Mouse (Mus musculus): ENCODE measurements around the gene Cldn12. TPM values are rescaled to one million over a fixed set of nuclear protein-coding genes. Genes with fewer than 3 reads are reported as not detected.

The Cldn12 gene
- polyA plus RNA-seq, 2 experiments, result 5.3 to 5.9 TPM

DNA sequence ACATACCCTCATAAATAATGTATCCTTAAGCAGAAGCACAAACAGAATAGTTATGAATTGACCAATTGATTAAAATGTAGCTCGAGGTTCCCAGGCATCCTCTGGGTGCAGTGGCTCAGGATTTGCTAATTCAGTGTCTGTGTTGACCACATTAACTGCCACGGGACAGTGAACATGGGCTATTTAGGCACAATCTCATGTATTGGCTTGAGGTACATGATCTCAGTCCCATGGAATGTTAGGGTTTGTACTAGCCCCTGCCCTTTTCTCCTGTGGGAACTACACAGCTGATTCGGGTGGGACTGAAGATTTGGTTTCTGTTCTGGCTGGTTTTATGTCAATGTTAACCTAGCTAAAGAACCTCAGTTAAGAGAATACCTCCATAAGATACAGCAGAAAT is 18.4 kb downstream of the Cldn12 start:
- H3K4me3 ChIP-seq (ENCODE audit: insufficient read depth in 1 of 2, low read depth in 2 of 2, low read length in 2 of 2), result no peak overlapping the region
- H3K4me1 ChIP-seq (replicated peaks; ENCODE audit: control insufficient read depth in 2 of 2, insufficient read depth in 2 of 2, low read length in 1 of 2), result no peaks in the 10 kb centered on the region
- H3K27ac ChIP-seq, result no peak overlapping the region
- H3K9ac ChIP-seq (replicated peaks), result no peak overlapping the region
- no peak overlapping the region for H3K4me2 ChIP-seq (ENCODE audit: low read depth)
- no peaks in the 10 kb centered on the region for H3K36me3 ChIP-seq (replicated peaks; ENCODE audit: control insufficient read depth, insufficient read depth, low read depth)
- no peaks in the 10 kb centered on the region for H3K9me3 ChIP-seq (ENCODE audit: control insufficient read depth, low read length)
- no peak for TF ChIP-seq CTCF (IDR thresholded peaks at IDR 0.05; ENCODE audit: low read depth)
- no peak for TF ChIP-seq EP300 (IDR thresholded peaks at IDR 0.05; ENCODE audit: low read depth)
- ATAC-seq (ENCODE audit: insufficient read depth) (no peak), DNase-seq (ENCODE audit: low read depth in 3 of 3, low spot score in 3 of 3) (no peak)
- H3K27me3 ChIP-seq (ENCODE audit: control insufficient read depth, insufficient read depth, low read length), result no peaks in the 10 kb centered on the region
- 35% methylated on average over 3 of the region's 3 CpGs for WGBS (ENCODE audit: insufficient replicate concordance)

DNA sequence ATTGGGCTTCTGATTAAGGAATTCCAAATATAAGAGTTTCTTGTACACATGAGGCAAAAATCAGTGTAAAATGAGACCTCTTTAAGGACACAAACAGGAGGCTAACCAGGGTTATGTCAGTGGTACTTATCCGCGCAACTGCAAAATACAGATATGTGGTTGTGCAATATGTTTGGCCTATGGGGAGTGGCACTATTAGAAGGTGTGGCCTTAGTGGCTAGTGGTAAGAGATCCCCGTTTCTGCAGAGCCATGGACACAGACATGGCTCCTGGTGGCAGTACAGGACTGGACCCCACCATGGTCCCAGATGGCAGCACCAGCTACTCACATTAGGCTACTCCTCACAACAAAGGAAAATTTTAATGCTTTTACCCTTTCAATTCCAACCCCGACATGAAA is 19.7 kb downstream of the Cldn12 start:
- Histone ChIP-seq H3K9ac (replicated peaks) (no peak overlapping the region), H3K4me3 (ENCODE audit: insufficient read depth in 1 of 2, low read depth in 2 of 2, low read length in 2 of 2) (no peak overlapping the region), H3K27me3 (ENCODE audit: control insufficient read depth, insufficient read depth, low read length) (no peaks in the 10 kb centered on the region), H3K36me3 (replicated peaks; ENCODE audit: control insufficient read depth, insufficient read depth, low read depth) (no peaks in the 10 kb centered on the region), H3K9me3 (ENCODE audit: control insufficient read depth, low read length) (no peaks in the 10 kb centered on the region), H3K4me2 (ENCODE audit: low read depth) (no peak overlapping the region), H3K4me1 (replicated peaks; ENCODE audit: control insufficient read depth in 2 of 2, insufficient read depth in 2 of 2, low read length in 1 of 2) (no peaks in the 10 kb centered on the region), H3K27ac (no peak overlapping the region)
- no peak for ATAC-seq (ENCODE audit: insufficient read depth)
- DNase-seq (ENCODE audit: low read depth in 3 of 3, low spot score in 3 of 3), result no peak
- no peak for TF ChIP-seq CTCF (IDR thresholded peaks at IDR 0.05; ENCODE audit: low read depth)
- no peak for TF ChIP-seq EP300 (IDR thresholded peaks at IDR 0.05; ENCODE audit: low read depth)
- WGBS (ENCODE audit: insufficient replicate concordance), result 50% methylated on average over 4 of the region's 4 CpGs

DNA sequence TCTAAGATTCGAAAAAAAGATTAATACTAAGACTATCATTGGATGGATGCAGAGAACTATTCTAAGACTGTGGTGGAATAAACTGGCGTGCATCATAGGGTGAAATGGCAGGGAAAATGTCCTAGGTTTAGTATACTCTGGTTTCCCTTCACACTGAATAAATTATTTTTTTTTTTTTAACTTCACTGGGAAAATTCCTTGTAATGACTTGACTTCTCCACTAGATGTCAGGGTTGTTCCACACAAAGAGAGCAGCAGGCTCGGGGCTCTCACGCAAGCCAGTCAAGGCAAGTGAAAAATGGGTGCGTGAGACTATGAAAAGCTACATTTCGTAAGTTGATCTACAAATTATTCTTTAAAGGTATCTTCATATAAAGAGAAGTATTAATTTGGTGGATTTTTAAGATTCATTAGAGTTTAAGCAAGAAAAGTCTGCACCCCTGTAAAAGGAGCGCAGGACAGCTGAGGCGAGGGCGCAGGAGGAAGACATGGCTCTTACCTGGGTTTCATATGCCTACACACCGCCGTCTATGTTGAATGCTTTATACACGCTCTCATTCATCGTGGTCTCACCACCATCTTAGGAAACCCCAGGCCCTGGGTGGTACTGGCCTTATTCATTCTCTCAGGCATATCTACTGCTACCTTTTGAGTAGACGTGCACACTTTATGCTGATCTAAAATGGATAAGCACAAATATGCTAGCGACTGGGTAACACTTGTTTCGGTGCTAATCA is 20.3 kb downstream of the Cldn12 start:
- Histone ChIP-seq H3K9me3 (ENCODE audit: control insufficient read depth, low read length) (no peaks in the 10 kb centered on the region), H3K27ac (no peak overlapping the region), H3K4me3 (ENCODE audit: insufficient read depth in 1 of 2, low read depth in 2 of 2, low read length in 2 of 2) (no peak overlapping the region), H3K4me2 (ENCODE audit: low read depth) (no peak overlapping the region), H3K27me3 (ENCODE audit: control insufficient read depth, insufficient read depth, low read length) (no peaks in the 10 kb centered on the region), H3K36me3 (replicated peaks; ENCODE audit: control insufficient read depth, insufficient read depth, low read depth) (no peaks in the 10 kb centered on the region), H3K9ac (replicated peaks) (no peak overlapping the region), H3K4me1 (replicated peaks; ENCODE audit: control insufficient read depth in 2 of 2, insufficient read depth in 2 of 2, low read length in 1 of 2) (no peaks in the 10 kb centered on the region)
- TF ChIP-seq CTCF (IDR thresholded peaks at IDR 0.05; ENCODE audit: low read depth), result peak; percentile 68
- no peak for TF ChIP-seq EP300 (IDR thresholded peaks at IDR 0.05; ENCODE audit: low read depth)
- no peak for ATAC-seq (ENCODE audit: insufficient read depth)
- peak in 1 of 3 experiments; percentile 26 for DNase-seq (ENCODE audit: low read depth in 3 of 3, low spot score in 3 of 3)
- WGBS (ENCODE audit: insufficient replicate concordance), result 31% methylated on average over 16 of the region's 16 CpGs

DNA sequence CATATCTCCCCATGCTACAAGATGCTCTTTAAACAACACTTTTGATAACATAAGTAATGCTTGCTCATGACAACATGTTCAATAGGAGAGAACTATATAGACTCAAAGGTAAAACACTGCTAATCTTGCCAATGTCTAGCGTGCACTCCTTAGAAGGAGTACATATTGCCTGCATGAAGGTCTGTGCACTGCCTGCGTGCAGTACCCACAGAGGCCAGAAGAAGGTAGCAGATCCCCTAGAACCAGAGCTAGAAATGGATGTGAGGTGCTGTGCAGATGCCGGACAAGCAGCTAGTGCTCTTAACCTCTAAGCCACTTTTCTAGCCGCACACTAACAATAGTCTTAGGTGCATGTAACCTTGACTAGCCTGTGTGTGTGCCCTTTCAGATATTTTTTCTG is 22.6 kb downstream of the Cldn12 start:
- no peak overlapping the region for H3K9ac ChIP-seq (replicated peaks)
- H3K27ac ChIP-seq, result no peak overlapping the region
- H3K4me1 ChIP-seq (replicated peaks; ENCODE audit: control insufficient read depth in 2 of 2, insufficient read depth in 2 of 2, low read length in 1 of 2), result no peaks in the 10 kb centered on the region
- 74% methylated on average over 4 of the region's 4 CpGs for WGBS (ENCODE audit: insufficient replicate concordance)
- no peak overlapping the region for H3K4me3 ChIP-seq (ENCODE audit: insufficient read depth in 1 of 2, low read depth in 2 of 2, low read length in 2 of 2)
- ATAC-seq (ENCODE audit: insufficient read depth) (no peak), DNase-seq (ENCODE audit: low read depth in 3 of 3, low spot score in 3 of 3) (no peak)
- H3K9me3 ChIP-seq (ENCODE audit: control insufficient read depth, low read length), result no peaks in the 10 kb centered on the region
- H3K36me3 ChIP-seq (replicated peaks; ENCODE audit: control insufficient read depth, insufficient read depth, low read depth), result no peaks in the 10 kb centered on the region
- H3K4me2 ChIP-seq (ENCODE audit: low read depth), result no peak overlapping the region
- 0 out of 2 replicates have a peak, but pooled peaks have one; percentile 12 for TF ChIP-seq CTCF (IDR thresholded peaks at IDR 0.05; ENCODE audit: low read depth)
- TF ChIP-seq EP300 (IDR thresholded peaks at IDR 0.05; ENCODE audit: low read depth), result no peak
- H3K27me3 ChIP-seq (ENCODE audit: control insufficient read depth, insufficient read depth, low read length), result no peaks in the 10 kb centered on the region

DNA sequence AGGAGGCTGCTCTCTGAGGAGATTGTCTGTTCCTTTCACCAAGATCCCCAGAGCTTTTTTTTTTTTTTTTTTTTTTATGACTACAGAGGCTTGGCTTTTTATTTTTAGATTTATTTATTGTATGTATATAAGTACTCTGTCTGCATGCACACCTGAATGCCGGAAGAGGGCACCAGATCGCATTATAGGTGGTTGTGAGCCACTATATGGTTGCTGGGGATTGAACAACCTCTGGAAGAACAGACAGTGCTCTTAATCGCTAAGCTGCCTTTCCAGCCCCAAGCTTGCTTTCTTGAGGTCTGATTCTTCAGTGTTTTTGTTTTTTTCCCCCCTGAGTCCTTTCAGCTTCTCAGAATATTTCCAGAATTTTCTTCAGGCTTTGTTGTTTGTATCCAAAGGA is 28.7 kb downstream of the Cldn12 start:
- Histone ChIP-seq H3K36me3 (replicated peaks; ENCODE audit: control insufficient read depth, insufficient read depth, low read depth) (no peaks in the 10 kb centered on the region), H3K4me2 (ENCODE audit: low read depth) (no peak overlapping the region), H3K27ac (no peak overlapping the region), H3K4me1 (replicated peaks; ENCODE audit: control insufficient read depth in 2 of 2, insufficient read depth in 2 of 2, low read length in 1 of 2) (no peaks in the 10 kb centered on the region), H3K9ac (replicated peaks) (no peak overlapping the region), H3K27me3 (ENCODE audit: control insufficient read depth, insufficient read depth, low read length) (no peaks in the 10 kb centered on the region), H3K9me3 (ENCODE audit: control insufficient read depth, low read length) (no peaks in the 10 kb centered on the region), H3K4me3 (ENCODE audit: insufficient read depth in 1 of 2, low read depth in 2 of 2, low read length in 2 of 2) (no peak overlapping the region)
- 38% methylated on average over 3 of the region's 3 CpGs for WGBS (ENCODE audit: insufficient replicate concordance)
- TF ChIP-seq CTCF (IDR thresholded peaks at IDR 0.05; ENCODE audit: low read depth) (no peak), EP300 (IDR thresholded peaks at IDR 0.05; ENCODE audit: low read depth) (no peak)
- ATAC-seq (ENCODE audit: insufficient read depth) (no peak), DNase-seq (ENCODE audit: low read depth in 3 of 3, low spot score in 3 of 3) (no peak)

Measured in liver, embryonic 14.5 days (tissue).